Mouse (Mus musculus): ENCODE measurements around the gene 3830417A13Rik. TPM values are rescaled to one million over a fixed set of nuclear protein-coding genes. Genes with fewer than 3 reads are reported as not detected.

The 3830417A13Rik gene
- not detected for total RNA-seq (2021)
- long read RNA-seq, experiment 1 = 0 reads
- long read RNA-seq, experiment 2 = 0 reads

GRCm38 (mm10) chrX:64173248-64173647, at the start of gene 3830417A13Rik:
Gene 3830417A13Rik (plus strand): TSS chrX:64173548.
- DNase-seq = no peak

DNA sequence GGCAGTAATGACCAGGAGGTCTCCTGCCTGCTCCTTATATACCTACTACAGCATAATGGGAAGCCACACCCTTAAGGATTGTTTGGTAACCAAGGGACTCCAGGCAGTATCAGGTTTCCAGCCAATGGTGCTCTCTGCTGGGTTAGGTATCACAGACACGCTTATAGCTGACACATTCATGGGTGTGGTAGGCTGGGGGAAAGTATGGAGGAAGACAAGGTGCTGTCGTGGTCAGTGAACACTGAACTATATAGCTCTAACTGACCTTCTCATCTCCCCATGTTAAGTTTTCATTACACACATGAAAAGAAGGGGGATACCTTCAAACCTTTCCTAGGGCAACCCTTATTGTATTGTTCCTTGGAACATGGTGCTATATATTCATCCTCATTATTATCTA, 21.2 kb upstream of the 3830417A13Rik start, which contains the start of gene Gm6760:
Gene Gm6760 (minus strand): TSS at position 101 of the 400 bp plus-strand sequence.
- no peak for DNase-seq

DNA sequence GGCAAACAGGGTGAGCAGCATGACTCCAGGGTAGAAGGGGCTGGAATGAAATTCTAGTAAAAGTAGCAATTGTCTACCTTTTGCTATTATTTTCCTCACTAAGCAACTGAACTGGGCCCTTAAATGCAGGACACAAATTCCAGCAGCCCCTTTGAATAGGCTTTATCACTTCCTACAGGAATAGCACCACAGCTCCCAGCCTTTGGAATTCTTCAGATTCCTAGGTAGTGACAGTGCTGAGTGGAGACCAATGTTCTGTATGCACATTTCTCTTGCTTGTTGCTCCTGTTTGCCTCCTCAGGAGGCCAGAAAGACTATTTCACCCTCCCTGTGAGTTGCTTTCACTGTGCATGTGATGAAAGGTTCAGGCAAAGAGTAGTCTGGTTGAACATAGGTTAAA, 7.9 kb downstream of the 3830417A13Rik start:
- no peak for DNase-seq

Other genes with a start within 250 kb of the 3830417A13Rik start
- gene Gm6760, start 21.4 kb upstream of the 3830417A13Rik start, total RNA-seq (2021) = not detected
- 1 to 10 TPM; 1.3 to 2.2 TPM for gene Slitrk4, start 103.4 kb downstream of the 3830417A13Rik start, total RNA-seq (2021)

Measured in gastrocnemius, postnatal 10 days (tissue).